Comparison of ENCODE assay signal across 18 mouse cellular contexts in genomic region chr6:140576133-140576532, GRCm38 (mm10). TPM values are rescaled to one million over a fixed set of nuclear protein-coding genes. Genes with fewer than 3 reads are reported as not detected.
DNase-seq lines count a peak whose midpoint lies in the region; TF ChIP-seq lines count a peak whose summit lies in the region.
"Had no signal": no experiment of that assay in that cellular context is flagged by ENCODE, and none has a peak within 500 bp of the region (broad histone marks: within the 10 kb centered on the region; RNA-seq: fewer than 3 reads in every experiment).

No protein-coding gene starts in this region.

- TF ChIP-seq CTCF in olfactory bulb, adult 2 months (IDR thresholded peaks at IDR 0.05; ENCODE audit: insufficient read depth, low read depth, low read length), result no peak

- H3K4me3 ChIP-seq in olfactory bulb, adult 2 months (ENCODE audit: insufficient read depth, low read depth, low read length), result no peak overlapping the region
- H3K4me3 ChIP-seq: embryonic facial prominence, embryonic 12.5 days; erythroblast, embryonic 14.5 days; forebrain, embryonic 13.5 days; heart, embryonic 10.5 days; hindbrain, embryonic 12.5 days had no signal

- TF ChIP-seq POLR2A in olfactory bulb, adult 2 months (IDR thresholded peaks at IDR 0.05; ENCODE audit: insufficient read depth, low read depth, low read length), result no peak

- H3K4me1 ChIP-seq in olfactory bulb, adult 2 months (ENCODE audit: control insufficient read depth, insufficient read depth, low read length), result peaks cover 8% of the 10 kb centered on the region; the same call in 1 of the 2 replicates
- H3K4me1 ChIP-seq: embryonic facial prominence, embryonic 12.5 days; forebrain, embryonic 13.5 days; heart, embryonic 10.5 days; hindbrain, embryonic 12.5 days had no signal

- intact Hi-C loops in left cerebral cortex, postnatal 10 days (cut with DNase I), result no loop called here

- WGBS in olfactory bulb, adult 2 months, result 48% methylated on average over 8 of the region's 8 CpGs

- peak; percentile 66 for DNase-seq in heart, adult 11 months
- DNase-seq in heart, adult 8-10 months (ENCODE audit: low spot score), result no peak
- peak; percentile 40 for DNase-seq in right cerebral cortex, adult 18-20 months
- DNase-seq in right cerebral cortex, postnatal 36 days (ENCODE audit: low spot score in 2 of 2), result no peak
- peak; percentile 58 for DNase-seq in brain, adult 2 months (ENCODE audit: low read depth, low spot score)
- DNase-seq in left cerebral cortex, postnatal 10 days (ENCODE audit: extremely low spot score in 1 of 2, low spot score in 2 of 2), result no peak
- DNase-seq in left cerebral cortex, adult 9 months (ENCODE audit: low spot score in 2 of 2), result no peak
- DNase-seq: adrenal gland, adult 2 months; cerebellum, adult 8-10 months; kidney, adult 2 months; lung, adult 18-20 months; lung, postnatal 36 days had no signal

- peak overlapping the region; percentile 10; the same call in 1 of the 2 replicates for H3K27ac ChIP-seq in olfactory bulb, adult 2 months (ENCODE audit: insufficient read depth, low read depth, low read length)
- H3K27ac ChIP-seq: embryonic facial prominence, embryonic 12.5 days; forebrain, embryonic 13.5 days; heart, embryonic 10.5 days; hindbrain, embryonic 12.5 days had no signal

RNA-seq across cellular contexts. Expression of gene Aebp2, which starts 46.3 kb away (rescaled TPM):
- total RNA-seq in heart, adult 8-10 months (2022), result 10 to 100 TPM; 32.8 to 40.1 (median 34.9) TPM
- polyA plus RNA-seq in olfactory bulb, adult 2 months (2012; ENCODE audit: insufficient read depth, insufficient read length, low replicate concordance, missing spikeins), result 77.1 TPM in 1 of 2 replicates, not detected in the other
- 10 to 100 TPM; 42.8 to 45.6 TPM for total RNA-seq in left cerebral cortex, postnatal 10 days (2021)

Comparison
In these comparisons a context has a peak if more than half of its experiments do, and no peak if none do; other contexts are left out.
1. DNase-seq: peak in heart, adult 11 months (single experiment), right cerebral cortex, adult 18-20 months (single experiment) and brain, adult 2 months (single experiment); none in heart, adult 8-10 months (single experiment), right cerebral cortex, postnatal 36 days (0 of 2), left cerebral cortex, postnatal 10 days (0 of 2) and left cerebral cortex, adult 9 months (0 of 2).